Mouse (Mus musculus): ENCODE measurements around the gene Atxn7l1.

- TF ChIP-seq CTCF (IDR thresholded peaks at IDR 0.05; ENCODE audit: extremely low read depth, insufficient read depth, insufficient read length, insufficient replicate concordance) = no peak
- TF ChIP-seq POLR2A (IDR thresholded peaks at IDR 0.05; ENCODE audit: low read depth, low read length) = no peak
Observed at GRCm38 (mm10) chr12:33180421-33180820, 32.9 kb downstream of the Atxn7l1 start.

Measured in spleen, adult 2 months (tissue).